Mouse (Mus musculus) adrenal gland, postnatal 4 days (tissue): ENCODE data around the gene Spcs2. TPM values are rescaled to one million over a fixed set of nuclear protein-coding genes. Genes with fewer than 3 reads are reported as not detected.

Experiments used
- DNase-seq, 2 experiments: peaks; one replicate each; pipeline ENCODE4 v3.0.0; 2021 to 2022; ENCODE audit warnings: low spot score in 2 of 2, mixed read lengths in 2 of 2
- long read RNA-seq, 2 experiments: library from polyadenylated mRNA; stranded (forward); transcript quantifications; one replicate each; pipeline ENCODE4 v2.0.0; 2021
- total RNA-seq, 2 experiments: library from RNA; stranded (reverse); gene quantifications; 2 replicates each; pipeline ENCODE4 v1.2.3; 2021

Spcs2 gene
- total RNA-seq, result 100 to 1,000 TPM; 173 to 175 TPM
- long read RNA-seq, experiment 1, transcript Spcs2-201 (5 exons, 2,909 nt), result major isoform, 316 of 325 reads
- long read RNA-seq, experiment 1, partial matches to known transcripts, result 4 of 325 reads
- long read RNA-seq, experiment 1, other reads (novel, unspliced or antisense), result 3 of 325 reads
- long read RNA-seq, experiment 2, transcript Spcs2-201 (5 exons, 2,909 nt), result major isoform, 340 of 369 reads
- long read RNA-seq, experiment 2, transcript Spcs2-209 (4 exons, 688 nt), result minor isoform, 6 of 369 reads
- long read RNA-seq, experiment 2, partial matches to known transcripts, result 7 of 369 reads
- long read RNA-seq, experiment 2, other reads (novel, unspliced or antisense), result 15 of 369 reads

- DNase-seq, result no peak
Observed at GRCm38 (mm10) chr7:99863362-99863761, at the start of gene Spcs2. Gene Spcs2, minus strand, starts transcription at chr7:99863462.

- no peak for DNase-seq
Observed at GRCm38 (mm10) chr7:99911038-99911437, 47.8 kb upstream of the Spcs2 start.

- no peak for DNase-seq
Observed at GRCm38 (mm10) chr7:99907463-99907862, 44.2 kb upstream of the Spcs2 start.

GRCm38 (mm10) chr7:99906346-99906745 is 43.1 kb upstream of the Spcs2 start:
- DNase-seq, result no peak

- no peak for DNase-seq
Observed at GRCm38 (mm10) chr7:99904421-99905005, 41.3 kb upstream of the Spcs2 start.

GRCm38 (mm10) chr7:99902918-99903665 is 39.8 kb upstream of the Spcs2 start:
- DNase-seq, result no peak

- DNase-seq, result no peak
Observed at GRCm38 (mm10) chr7:99902208-99902607, 38.9 kb upstream of the Spcs2 start.

- DNase-seq, result no peak
Observed at GRCm38 (mm10) chr7:99896905-99897304, 33.6 kb upstream of the Spcs2 start.

GRCm38 (mm10) chr7:99894478-99894877 is 31.2 kb upstream of the Spcs2 start:
- no peak for DNase-seq

GRCm38 (mm10) chr7:99893967-99894366 is 30.7 kb upstream of the Spcs2 start:
- DNase-seq, result no peak

GRCm38 (mm10) chr7:99892351-99892750 is 29.1 kb upstream of the Spcs2 start:
- DNase-seq, result no peak

GRCm38 (mm10) chr7:99891471-99891870 is 28.2 kb upstream of the Spcs2 start:
- DNase-seq, result no peak

- no peak for DNase-seq
Observed at GRCm38 (mm10) chr7:99890168-99890755, 27.0 kb upstream of the Spcs2 start.

GRCm38 (mm10) chr7:99889175-99889880 is 26.1 kb upstream of the Spcs2 start:
- no peak for DNase-seq

GRCm38 (mm10) chr7:99887743-99888142 is 24.5 kb upstream of the Spcs2 start:
- no peak for DNase-seq

- no peak for DNase-seq
Observed at GRCm38 (mm10) chr7:99887230-99887735, 24.0 kb upstream of the Spcs2 start.

GRCm38 (mm10) chr7:99878254-99878653 is 15.0 kb upstream of the Spcs2 start:
- DNase-seq, result no peak

- peak; percentile 45 to 71 for DNase-seq
Observed at GRCm38 (mm10) chr7:99876345-99876744, 13.1 kb upstream of the Spcs2 start.

- DNase-seq, result no peak
Observed at GRCm38 (mm10) chr7:99875891-99876290, 12.6 kb upstream of the Spcs2 start.

- DNase-seq, result no peak
Observed at GRCm38 (mm10) chr7:99873965-99874364, 10.7 kb upstream of the Spcs2 start.

GRCm38 (mm10) chr7:99869296-99869695 is 6.0 kb upstream of the Spcs2 start:
- DNase-seq, result no peak
